Mouse (Mus musculus) neural tube, embryonic 11.5 days (tissue): ENCODE results near the gene Taf12. TPM values are rescaled to one million over a fixed set of nuclear protein-coding genes. Genes with fewer than 3 reads are reported as not detected.
A peak's percentile ranks its signal among the peaks of the same experiment; 100 is the strongest.

ENCODE experiments used
- ATAC-seq: fragments of 200-750 bp; cut with Nextera tagmentation; 2 replicates; pipeline ENCODE4 v1.8.0; 2017; ENCODE audit warnings: moderate number of reproducible peaks, mild to moderate bottlenecking, moderate TSS enrichment, moderate library complexity; ENCODE audit not compliant: insufficient read depth, low FRiP score, low TSS enrichment
- DNase-seq: peaks from one replicate; pipeline ENCODE4 v3.0.0-alpha.2; 2015; ENCODE audit warnings: low spot score
- H3K27ac ChIP-seq: fragments of 300-500 bp; sonication (generic); 2 replicates; pipeline ENCODE4 v1.5.1; 2014; ENCODE audit warnings: low read depth, mild to moderate bottlenecking, low read length
- H3K27me3 ChIP-seq: fragments of 300-500 bp; sonication (generic); 2 replicates; pipeline ENCODE4 v1.6.1; 2014; ENCODE audit warnings: mild to moderate bottlenecking, low read length, mixed read lengths; ENCODE audit not compliant: control insufficient read depth, insufficient read depth
- H3K36me3 ChIP-seq: fragments of 300-500 bp; sonication (generic); 2 replicates; pipeline ENCODE4 v1.6.1; 2014; ENCODE audit warnings: mild to moderate bottlenecking, low read length, moderate library complexity, mixed read lengths; ENCODE audit not compliant: control insufficient read depth, insufficient read depth
- H3K4me1 ChIP-seq: fragments of 300-500 bp; sonication (generic); 2 replicates; pipeline ENCODE4 v1.6.1; 2014; ENCODE audit warnings: low read length, mixed read lengths; ENCODE audit not compliant: control insufficient read depth, insufficient read depth
- H3K4me2 ChIP-seq: fragments of 300-500 bp; sonication (generic); 2 replicates; pipeline ENCODE4 v1.6.1; 2014; ENCODE audit warnings: low read depth, mild to moderate bottlenecking, moderate library complexity
- H3K4me3 ChIP-seq: fragments of 300-500 bp; sonication (generic); 2 replicates; pipeline ENCODE4 v1.5.1; 2014; ENCODE audit warnings: low read depth, low read length
- H3K9ac ChIP-seq: fragments of 300-500 bp; sonication (generic); 2 replicates; pipeline ENCODE4 v1.6.1; 2014; ENCODE audit warnings: mild to moderate bottlenecking, low read length
- H3K9me3 ChIP-seq: fragments of 300-500 bp; sonication (generic); 2 replicates; pipeline ENCODE4 v1.6.1; 2016; ENCODE audit warnings: low read length; ENCODE audit not compliant: control insufficient read depth
- WGBS: fragments of 180-500 bp; shearing (Covaris S2); extraction: QIAGEN DNeasy Blood & Tissue Kit; methylation state at CpG from one replicate; pipeline ENCODE4 v1.1.7; 2014; 5-methylcytosine and 5-hydroxymethylcytosine counted together
- polyA plus RNA-seq: library from polyadenylated mRNA; unstranded; fragments of >200 nt; fragmentation: Nextera tagmentation; extraction: Ambion mirVana; gene quantifications from 2 replicates; pipeline ENCODE4 v1.2.1, GENCODE M21; 2014

The Taf12 gene
- polyA plus RNA-seq, 1 experiment from 2014 or later, result 59.7 TPM

DNA sequence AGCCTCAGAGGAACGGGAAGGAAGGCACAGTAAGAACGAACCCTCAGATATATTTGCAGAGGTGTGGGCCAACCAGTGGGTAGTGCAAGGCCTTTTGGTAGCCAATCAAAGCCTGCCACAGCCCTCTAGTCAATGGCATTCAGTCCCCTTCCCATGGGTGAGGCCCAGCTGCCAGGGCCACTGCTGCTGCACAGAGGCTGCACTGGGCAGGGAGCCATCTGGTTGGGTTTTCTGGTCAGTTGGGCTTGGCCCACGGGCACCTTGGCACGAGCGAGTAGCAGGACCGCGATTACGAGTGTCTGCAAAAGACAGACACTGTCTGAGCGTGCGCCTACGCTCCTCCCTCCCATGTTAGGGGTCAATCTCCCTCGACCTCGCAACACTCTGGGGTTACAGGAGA is 64.8 kb downstream of the Taf12 start:
- WGBS, result 96% methylated on average over 13 of the region's 13 CpGs
- DNase-seq (no peak), ATAC-seq (no peak)
- H3K27ac ChIP-seq, result no peak overlapping the region
- H3K4me2 ChIP-seq, result no peak overlapping the region
- H3K27me3 ChIP-seq, result no peaks in the 10 kb centered on the region
- peaks cover 3% of the 10 kb centered on the region; the same call in 1 of the 2 replicates for H3K4me1 ChIP-seq
- H3K4me3 ChIP-seq, result no peak overlapping the region
- no peaks in the 10 kb centered on the region for H3K9me3 ChIP-seq
- H3K36me3 ChIP-seq, result peaks cover 10% of the 10 kb centered on the region
- no peak overlapping the region for H3K9ac ChIP-seq

DNA sequence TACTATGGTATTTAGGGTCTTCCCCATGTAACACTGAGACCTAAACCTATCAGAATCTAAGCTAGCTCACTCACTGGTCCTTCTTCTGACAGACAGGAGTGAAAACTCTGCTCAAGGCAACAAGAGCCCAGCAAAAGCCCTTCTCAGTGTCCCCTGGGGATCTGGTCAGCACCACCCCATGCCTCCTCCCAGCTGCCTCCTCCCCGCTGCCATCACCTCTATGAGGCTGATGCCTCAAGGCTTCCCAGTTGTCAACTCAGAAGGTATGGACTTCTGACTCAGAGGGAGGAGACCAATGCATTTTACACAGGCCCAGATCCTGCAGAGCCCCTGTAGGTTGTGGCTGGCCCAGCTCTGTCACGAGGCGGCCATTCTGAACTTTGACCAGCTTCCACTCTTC is 67.3 kb downstream of the Taf12 start:
- H3K4me2 ChIP-seq, result no peak overlapping the region
- ATAC-seq (no peak), DNase-seq (no peak)
- 94% methylated on average over 3 of the region's 3 CpGs for WGBS
- no peaks in the 10 kb centered on the region for H3K9me3 ChIP-seq
- no peak overlapping the region for H3K27ac ChIP-seq
- H3K27me3 ChIP-seq, result no peaks in the 10 kb centered on the region
- H3K36me3 ChIP-seq, result peaks cover 3% of the 10 kb centered on the region
- H3K9ac ChIP-seq, result no peak overlapping the region
- peaks cover 12% of the 10 kb centered on the region for H3K4me1 ChIP-seq
- no peak overlapping the region for H3K4me3 ChIP-seq

DNA sequence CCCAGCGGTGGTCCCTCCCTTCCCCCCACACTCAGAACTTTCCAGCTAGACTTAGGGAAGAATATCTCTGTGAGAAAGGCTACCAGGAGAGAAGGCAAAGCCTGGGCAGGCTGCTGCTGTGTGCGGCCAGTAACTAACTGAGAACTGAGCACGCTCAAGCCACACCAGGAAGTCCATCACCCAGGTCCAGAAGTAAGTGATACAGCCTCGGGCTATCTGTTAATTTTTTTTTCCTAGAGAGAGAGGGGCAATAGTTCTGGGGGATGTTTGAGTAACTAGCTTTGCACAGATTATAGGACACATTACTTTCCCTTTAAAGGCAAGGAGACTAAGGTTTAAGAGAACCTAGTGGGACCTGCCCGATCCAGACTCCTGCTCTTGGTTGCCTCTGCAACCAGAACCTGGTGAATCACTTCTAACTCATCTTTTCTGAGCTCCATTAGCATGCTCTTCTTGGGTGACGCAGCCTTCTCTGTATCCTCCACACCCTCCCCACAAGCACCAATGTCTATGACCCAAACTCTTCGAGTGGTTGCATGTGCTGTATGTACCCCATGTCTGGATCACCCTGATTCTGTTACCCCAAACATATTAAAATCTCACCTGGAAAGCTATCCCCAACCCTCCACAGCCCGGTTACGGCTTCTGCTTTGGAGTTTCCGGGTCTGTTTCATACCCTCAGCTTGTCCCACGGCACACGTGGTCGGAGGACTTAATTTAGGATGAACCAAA is 70.4 kb downstream of the Taf12 start:
- ATAC-seq, result no peak
- DNase-seq, result no peak
- Histone ChIP-seq H3K4me3 (peak overlapping the region; percentile 87), H3K4me1 (peaks cover 12% of the 10 kb centered on the region), H3K36me3 (no peaks in the 10 kb centered on the region; the same call in none of the 2 replicates), H3K4me2 (peak overlapping the region; percentile 95), H3K9ac (peak overlapping the region; percentile 88), H3K9me3 (no peaks in the 10 kb centered on the region), H3K27me3 (no peaks in the 10 kb centered on the region), H3K27ac (no peak overlapping the region)
- 10% methylated on average over 13 of the region's 13 CpGs for WGBS

Other genes starting within 250 kb of the Taf12 start
- gene Gm10300, start 199.7 kb upstream of the Taf12 start, polyA plus RNA-seq, result not detected in 2 replicates
- gene Epb41, start 199.1 kb upstream of the Taf12 start, polyA plus RNA-seq, result 200 and 203 TPM in 2 replicates
- 0.05 and 0.08 TPM in 2 replicates for gene Oprd1, start 129.9 kb upstream of the Taf12 start, polyA plus RNA-seq
- 159 and 169 TPM in 2 replicates for gene Ythdf2, start 62.1 kb upstream of the Taf12 start, polyA plus RNA-seq
- 36.9 and 41.6 TPM in 2 replicates for gene Gmeb1, start 12.8 kb upstream of the Taf12 start, polyA plus RNA-seq
- gene Rab42, start 29.0 kb downstream of the Taf12 start, polyA plus RNA-seq, result 0.74 and 0.78 TPM in 2 replicates
- gene Trnau1ap, start 55.2 kb downstream of the Taf12 start, polyA plus RNA-seq, result 79.3 and 82.9 TPM in 2 replicates
- 68.2 and 70.8 TPM in 2 replicates for gene Rcc1, start 79.2 kb downstream of the Taf12 start, polyA plus RNA-seq
- 24.7 and 26.9 TPM in 2 replicates for gene Phactr4, start 148.1 kb downstream of the Taf12 start, polyA plus RNA-seq
- gene Med18, start 189.5 kb downstream of the Taf12 start, polyA plus RNA-seq, result 15.7 and 17.0 TPM in 2 replicates
- gene Sesn2, start 236.1 kb downstream of the Taf12 start, polyA plus RNA-seq, result 6.1 and 7.0 TPM in 2 replicates